Mouse (Mus musculus) gastrocnemius, adult 8-10 months (tissue): Measurements from ENCODE around the gene Nufip2. TPM values are rescaled to one million over a fixed set of nuclear protein-coding genes. Genes with fewer than 3 reads are reported as not detected.
"Not testable (repeated sequence)": the region's sequence is repeated elsewhere in the genome, so short reads cannot be mapped to it uniquely, and the experiment has no call there.

Experiments
- DNase-seq, 2 experiments: peaks; one replicate each; pipeline ENCODE4 v3.0.0; 2022; ENCODE audit warnings: low spot score in 2 of 2
- total RNA-seq, 4 experiments: library from RNA; stranded (reverse); gene quantifications; 2 replicates each; pipeline ENCODE4 v1.2.4; 2022

The Nufip2 gene
- total RNA-seq: 10 to 100 TPM; 31.0 to 38.3 (median 33.6) TPM

- peak; percentile 98 to 99 for DNase-seq
Measured at GRCm38 (mm10) chr11:77685383-77686265, at the start of gene Nufip2. Nufip2 (plus strand) TSS chr11:77686155.

GRCm38 (mm10) chr11:77641390-77641789, 44.6 kb upstream of the Nufip2 start:
- DNase-seq: no peak

GRCm38 (mm10) chr11:77645481-77645880, 40.5 kb upstream of the Nufip2 start:
- DNase-seq: peak in 1 of 2 experiments; percentile 18

GRCm38 (mm10) chr11:77648878-77649277, 37.1 kb upstream of the Nufip2 start:
- no peak for DNase-seq

- DNase-seq: no peak
Measured at GRCm38 (mm10) chr11:77652484-77652883, 33.5 kb upstream of the Nufip2 start.

GRCm38 (mm10) chr11:77653406-77654190, 32.4 kb upstream of the Nufip2 start:
- not testable (repeated sequence) for DNase-seq

- no peak for DNase-seq
Measured at GRCm38 (mm10) chr11:77659986-77660385, 26.0 kb upstream of the Nufip2 start.

GRCm38 (mm10) chr11:77663639-77664038, 22.3 kb upstream of the Nufip2 start:
- no peak for DNase-seq

- DNase-seq: no peak
Measured at GRCm38 (mm10) chr11:77664046-77664445, 21.9 kb upstream of the Nufip2 start.

GRCm38 (mm10) chr11:77665384-77665783, 20.6 kb upstream of the Nufip2 start:
- not testable (repeated sequence) for DNase-seq

GRCm38 (mm10) chr11:77666766-77667165, 19.2 kb upstream of the Nufip2 start:
- DNase-seq: not testable (repeated sequence)

GRCm38 (mm10) chr11:77672746-77673145, 13.2 kb upstream of the Nufip2 start:
- no peak for DNase-seq

GRCm38 (mm10) chr11:77673428-77673991, 12.4 kb upstream of the Nufip2 start:
- no peak for DNase-seq

GRCm38 (mm10) chr11:77680018-77680417, 5.9 kb upstream of the Nufip2 start:
- DNase-seq: no peak

GRCm38 (mm10) chr11:77684896-77685295, 1.1 kb upstream of the Nufip2 start:
- DNase-seq: no peak

GRCm38 (mm10) chr11:77686346-77686840, 438 bp downstream of the Nufip2 start:
- DNase-seq: peak in 1 of 2 experiments; percentile 22

- peak; percentile 28 to 50 for DNase-seq
Measured at GRCm38 (mm10) chr11:77686841-77687540, 1.0 kb downstream of the Nufip2 start.

- DNase-seq: peak; percentile 20 to 24
Measured at GRCm38 (mm10) chr11:77687541-77688131, 1.7 kb downstream of the Nufip2 start.

- DNase-seq: no peak
Measured at GRCm38 (mm10) chr11:77693026-77693425, 7.1 kb downstream of the Nufip2 start.

- no peak for DNase-seq
Measured at GRCm38 (mm10) chr11:77697232-77697631, 11.3 kb downstream of the Nufip2 start.

GRCm38 (mm10) chr11:77705920-77706319, 20.0 kb downstream of the Nufip2 start:
- no peak for DNase-seq
